Mouse (Mus musculus) megakaryocyte progenitor cell, adult 5-6 weeks (primary cell): ENCODE measurements at regions not wholly inside any gene's neighbourhood (a gene's known extent, or its start where the extent isn't known, plus 50 kb on each side); places are given as distances from the start of the nearest gene placed in this dataset.
"Not testable (repeated sequence)": the region's sequence is repeated elsewhere in the genome, so short reads cannot be mapped to it uniquely, and the experiment has no call there.

Source experiments
- ATAC-seq: replicated peaks from 2 replicates; pipeline ENCODE4 v1.8.0; 2016; ENCODE audit warnings: mild to moderate bottlenecking, moderate TSS enrichment, inconsistent platforms; ENCODE audit not compliant: poor library complexity

- ATAC-seq = not testable (repeated sequence)
Observed at GRCm38 (mm10) chr5:10550115-10550514, 303.8 kb upstream of the Gm5152 start.

DNA sequence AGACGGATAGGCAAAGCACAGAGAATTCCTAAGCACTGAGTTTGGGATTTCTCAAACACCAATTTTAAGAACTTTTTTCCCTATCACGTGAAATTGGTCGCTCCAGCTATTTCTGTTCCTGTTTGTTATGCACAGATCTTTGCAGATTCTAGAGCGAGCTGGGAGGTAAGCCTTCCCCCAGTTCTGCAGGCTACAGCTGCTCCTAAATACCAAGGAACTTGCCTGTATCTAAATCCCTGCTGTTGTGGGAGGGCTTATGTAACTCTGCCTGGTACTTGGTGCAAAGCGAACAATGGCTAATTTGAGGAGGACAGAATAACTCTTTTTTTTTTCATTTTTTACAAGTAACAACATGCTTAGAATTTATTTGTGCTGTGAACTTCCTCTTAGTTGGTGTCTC is 316.0 kb upstream of the Gm5152 start:
- ATAC-seq = no peak

- no peak for ATAC-seq
Observed at GRCm38 (mm10) chr5:10592392-10592791, 346.1 kb upstream of the Gm5152 start.

GRCm38 (mm10) chr5:10600774-10601173 is 346.8 kb upstream of the Gm8871 start:
- no peak for ATAC-seq

DNA sequence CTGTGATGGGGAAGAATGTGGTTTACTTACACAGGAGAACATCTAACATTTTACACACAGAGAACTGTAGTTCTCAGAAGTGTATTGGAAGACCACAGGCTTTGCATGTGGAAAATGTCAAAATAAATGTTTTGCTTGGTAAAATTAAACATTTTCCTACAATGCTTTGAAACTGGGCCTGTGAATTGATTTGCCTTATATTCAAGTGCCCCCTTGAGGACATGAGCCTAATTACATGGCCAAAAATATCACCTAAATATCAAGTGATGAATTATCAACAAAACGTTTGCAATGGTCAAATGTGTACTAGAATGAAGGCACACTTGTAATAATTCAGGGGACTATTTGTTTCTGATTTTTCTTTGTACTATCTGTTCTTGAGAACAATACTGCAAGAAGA is 314.4 kb upstream of the Gm8871 start:
- ATAC-seq = peak; percentile 44; the same call in 1 of the 2 replicates

GRCm38 (mm10) chr5:10648075-10648474 is 299.5 kb upstream of the Gm8871 start:
- peak; percentile 81 for ATAC-seq

DNA sequence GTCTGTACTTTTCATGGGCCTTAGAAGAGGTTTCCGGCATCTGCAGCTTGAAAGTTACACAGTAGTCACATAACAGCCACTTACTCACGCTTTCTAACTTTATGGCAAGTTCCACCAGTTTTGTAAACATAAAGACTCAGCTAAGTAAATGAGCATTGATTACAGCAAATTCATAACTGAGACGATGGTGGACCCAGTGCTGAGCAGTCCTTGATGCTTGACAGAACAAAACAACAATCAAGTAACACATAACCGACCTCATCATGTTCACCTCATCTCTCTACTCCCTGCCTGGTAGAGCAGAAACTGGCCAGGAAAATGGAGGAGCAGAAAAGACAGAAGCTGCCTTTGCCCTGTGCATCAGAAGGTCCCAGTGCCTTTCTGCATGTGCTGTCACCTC is 284.3 kb upstream of the Gm8871 start:
- no peak for ATAC-seq

DNA sequence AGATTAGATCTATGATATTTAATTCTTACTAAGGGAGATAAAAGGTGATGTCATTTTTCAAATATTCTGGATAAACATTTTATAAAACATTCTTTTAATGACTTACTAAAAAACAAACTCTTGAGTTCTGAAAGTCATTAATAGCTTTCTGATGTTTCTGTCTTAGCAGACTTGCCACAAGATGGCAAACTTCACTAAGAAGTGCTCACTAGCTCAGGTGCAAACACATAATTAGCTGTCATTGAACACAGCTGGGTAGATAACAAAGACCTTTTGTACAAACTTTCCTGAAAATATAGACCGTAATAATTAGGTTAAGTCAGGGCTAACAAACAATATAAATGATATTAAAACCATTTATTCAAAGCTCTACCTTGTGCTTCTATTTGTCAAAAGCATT is 273.4 kb upstream of the Gm8871 start:
- no peak for ATAC-seq

- ATAC-seq = no peak
Observed at GRCm38 (mm10) chr5:10685519-10685918, 262.1 kb upstream of the Gm8871 start.

GRCm38 (mm10) chr5:10727056-10727455 is 220.5 kb upstream of the Gm8871 start:
- no peak for ATAC-seq

- no peak for ATAC-seq
Observed at GRCm38 (mm10) chr5:10749546-10749945, 198.1 kb upstream of the Gm8871 start.

- peak; percentile 65 for ATAC-seq
Observed at GRCm38 (mm10) chr5:10767469-10767868, 180.1 kb upstream of the Gm8871 start.
